Mouse (Mus musculus) layer of hippocampus, postnatal 25 days (tissue): ENCODE data around the gene Esd. TPM values are rescaled to one million over a fixed set of nuclear protein-coding genes. Genes with fewer than 3 reads are reported as not detected.

Experiments used
- DNase-seq, 2 experiments: peaks; one replicate each; pipeline ENCODE4 v3.0.0; 2022; ENCODE audit warnings: mixed read lengths in 2 of 2, low spot score in 1 of 2; ENCODE audit errors: extremely low spot score in 1 of 2
- total RNA-seq, 2 experiments: library from RNA; stranded (reverse); gene quantifications; 2 replicates each; pipeline ENCODE4 v1.2.3; 2021

Esd gene
- 10 to 100 TPM; 79.6 to 97.1 TPM for total RNA-seq

DNA sequence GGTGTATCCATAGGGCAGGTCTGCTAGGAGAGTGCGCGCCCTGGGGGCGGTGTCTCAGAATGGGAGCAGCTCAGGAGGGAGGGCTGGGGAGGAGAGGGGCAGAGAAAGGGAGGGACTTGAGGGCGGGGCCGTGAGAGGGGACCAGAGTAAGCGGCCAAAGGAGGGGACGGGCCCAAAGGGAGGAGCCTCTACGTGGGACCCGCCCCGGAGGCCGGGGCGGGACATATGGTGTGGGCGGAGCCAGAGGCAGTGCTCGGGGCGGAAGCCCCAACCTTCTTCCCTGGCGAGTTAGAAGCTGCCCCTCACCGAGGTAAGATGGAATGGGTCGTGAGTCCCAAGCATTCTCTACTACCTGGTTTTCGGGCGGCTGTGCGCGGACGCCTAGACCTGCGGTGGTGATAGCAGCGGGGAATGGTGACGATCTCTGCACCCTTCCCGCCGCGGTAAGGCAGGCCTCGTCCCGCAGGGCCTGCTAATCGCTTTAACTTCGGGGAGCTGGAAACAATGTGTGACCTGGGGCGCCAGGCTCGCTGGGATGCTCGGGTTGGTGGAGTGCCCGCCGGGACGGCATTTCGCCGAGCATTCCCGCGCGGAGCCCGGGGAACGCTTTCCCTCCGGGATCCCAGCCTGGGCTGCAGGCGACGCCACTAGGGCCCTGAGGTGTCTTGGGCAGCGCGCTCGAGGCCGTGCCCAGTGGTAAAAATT is at the start of gene Esd:
Gene Esd (plus strand): TSS at position 219 of the 705 bp plus-strand sequence.
- DNase-seq, result peak; percentile 63 to 65

GRCm38 (mm10) chr14:74684298-74684978 is 47.7 kb upstream of the Esd start:
- DNase-seq, result no peak

GRCm38 (mm10) chr14:74691963-74692362 is 40.1 kb upstream of the Esd start:
- no peak for DNase-seq

- no peak for DNase-seq
Observed at GRCm38 (mm10) chr14:74696766-74697165, 35.3 kb upstream of the Esd start.

DNA sequence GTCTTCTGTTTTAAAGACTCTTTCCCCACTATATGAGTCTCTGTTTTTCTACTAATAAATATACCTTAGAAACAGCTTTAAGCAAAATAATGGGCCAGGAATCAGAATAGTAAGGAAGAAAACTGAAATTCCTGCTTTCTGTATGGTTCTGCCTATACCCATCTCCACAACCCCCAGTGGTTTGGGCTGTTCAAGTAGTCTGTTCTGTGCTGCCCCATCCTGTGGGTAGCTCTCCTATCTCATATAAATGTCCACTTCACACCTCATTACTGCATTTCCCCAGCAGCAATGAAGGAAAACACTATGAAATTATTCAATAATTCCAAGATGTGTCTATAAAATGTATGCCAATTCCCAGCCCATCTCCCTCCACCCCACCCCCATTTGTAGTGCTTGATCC is 34.7 kb upstream of the Esd start:
- DNase-seq, result no peak

DNA sequence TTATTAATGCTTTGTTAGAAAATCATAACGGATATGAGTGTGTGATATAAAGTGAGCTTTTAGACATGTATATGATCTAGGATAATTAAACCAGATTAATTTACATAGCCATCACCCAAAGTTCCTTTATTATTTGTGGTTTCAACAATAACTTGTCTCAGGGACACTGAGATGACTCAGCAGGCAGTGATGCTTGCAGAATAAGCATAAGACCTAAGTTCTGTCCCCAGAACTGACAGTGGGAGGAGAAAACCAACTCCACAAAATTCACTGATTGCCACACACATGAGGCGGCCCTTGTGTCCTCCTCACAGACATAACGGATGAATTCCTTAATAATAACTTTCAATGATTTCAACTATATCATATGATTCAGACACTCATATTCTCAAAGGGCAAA is 32.9 kb upstream of the Esd start:
- no peak for DNase-seq

- DNase-seq, result no peak
Observed at GRCm38 (mm10) chr14:74703930-74704329, 28.2 kb upstream of the Esd start.

DNA sequence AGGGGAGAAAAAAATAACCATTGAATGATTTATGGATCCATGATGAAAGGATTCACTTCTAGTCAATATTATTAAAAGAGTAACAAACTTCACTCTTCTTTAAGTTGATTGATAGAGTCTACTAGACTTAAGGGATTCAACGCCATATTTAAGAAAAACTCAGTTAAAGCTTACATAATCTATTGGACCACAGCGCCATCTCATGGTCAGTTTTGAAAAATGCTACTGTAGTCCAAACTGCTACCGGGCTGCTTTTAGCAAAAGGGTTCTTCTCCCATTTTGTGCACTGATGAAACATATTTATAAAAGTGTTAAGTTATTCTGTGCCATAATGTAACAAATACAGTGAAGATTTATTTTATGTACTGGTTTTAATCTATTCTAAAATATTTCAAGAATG is 23.0 kb upstream of the Esd start:
- peak in 1 of 2 experiments; percentile 57 for DNase-seq

DNA sequence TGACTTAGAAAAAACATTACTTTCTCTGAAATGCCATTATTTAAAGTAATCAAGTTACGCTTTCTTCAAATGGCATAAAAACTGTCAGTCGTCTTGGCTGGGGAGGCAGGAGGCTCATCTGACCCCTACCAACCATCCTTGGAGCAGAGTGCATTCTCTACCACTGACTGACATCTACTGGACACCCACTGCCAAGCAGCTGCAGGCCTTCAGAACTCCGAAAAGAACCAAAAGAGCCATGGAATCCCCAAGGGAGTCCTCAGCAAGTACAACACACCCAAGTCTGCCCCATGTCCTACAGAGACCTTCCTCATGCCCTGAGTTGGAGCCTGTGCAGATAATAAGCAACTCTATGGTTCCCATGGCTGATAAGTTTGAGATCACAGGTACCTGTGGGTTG is 8.6 kb upstream of the Esd start:
- DNase-seq, result no peak

DNA sequence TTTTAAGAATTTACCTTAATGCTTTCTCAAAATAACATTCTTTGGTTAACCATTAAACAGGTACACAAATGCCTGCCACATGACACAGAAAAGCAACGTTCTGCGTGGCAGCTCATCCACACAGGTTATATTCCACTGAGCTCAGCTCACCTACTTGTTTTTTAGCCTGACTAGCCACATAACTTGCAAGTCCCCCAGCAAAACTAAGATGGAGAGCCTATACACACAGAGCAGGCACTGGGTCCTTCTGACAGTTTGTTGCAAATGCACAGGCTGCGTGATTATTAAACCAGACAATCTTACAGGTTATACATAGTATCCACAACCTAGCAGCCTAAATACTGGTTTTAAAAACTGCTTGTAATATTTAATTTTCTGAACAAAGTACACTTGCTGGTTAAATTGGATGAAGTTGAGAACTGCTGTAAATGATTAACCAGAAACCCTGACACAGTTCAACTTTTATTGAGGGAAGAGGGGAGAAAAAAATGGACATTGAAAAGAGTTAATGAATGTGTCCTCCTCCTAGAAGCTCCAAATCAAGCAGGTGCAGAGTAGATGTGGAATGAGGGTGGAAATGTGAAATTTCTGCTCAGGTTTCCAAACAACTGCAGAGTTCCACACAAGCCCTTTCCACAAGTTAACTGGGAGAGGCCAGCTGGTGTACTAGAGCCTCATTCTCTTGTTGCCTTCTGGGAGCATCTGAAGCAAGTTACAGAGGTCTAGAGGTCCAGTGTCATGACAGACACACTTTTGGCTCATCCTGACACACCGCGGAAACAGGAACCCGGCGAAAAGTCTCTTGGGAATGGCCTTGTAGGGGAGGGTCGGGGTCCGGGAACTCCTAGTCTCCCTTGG is 647 bp upstream of the Esd start:
- DNase-seq, result no peak

DNA sequence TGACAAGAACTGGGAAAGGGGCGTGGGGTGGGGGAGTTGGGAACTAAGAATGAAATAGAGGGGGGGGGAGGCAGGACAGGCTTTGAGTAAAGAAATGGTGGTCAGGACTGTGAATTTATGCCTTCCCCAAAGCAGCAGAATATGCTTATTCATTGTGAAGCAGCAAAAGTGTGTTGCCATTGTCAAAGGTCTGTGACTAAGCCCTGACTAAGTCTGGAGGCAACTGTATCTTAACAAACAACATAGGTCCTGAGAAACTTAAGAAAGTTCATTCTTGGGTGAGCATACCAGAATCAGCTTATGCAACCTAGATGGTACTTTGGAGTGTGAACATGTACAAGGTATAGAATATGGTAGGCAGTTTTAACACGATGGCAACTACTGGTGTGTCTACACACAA is 1.3 kb downstream of the Esd start:
- no peak for DNase-seq

GRCm38 (mm10) chr14:74735471-74735870 is 3.4 kb downstream of the Esd start:
- no peak for DNase-seq

DNA sequence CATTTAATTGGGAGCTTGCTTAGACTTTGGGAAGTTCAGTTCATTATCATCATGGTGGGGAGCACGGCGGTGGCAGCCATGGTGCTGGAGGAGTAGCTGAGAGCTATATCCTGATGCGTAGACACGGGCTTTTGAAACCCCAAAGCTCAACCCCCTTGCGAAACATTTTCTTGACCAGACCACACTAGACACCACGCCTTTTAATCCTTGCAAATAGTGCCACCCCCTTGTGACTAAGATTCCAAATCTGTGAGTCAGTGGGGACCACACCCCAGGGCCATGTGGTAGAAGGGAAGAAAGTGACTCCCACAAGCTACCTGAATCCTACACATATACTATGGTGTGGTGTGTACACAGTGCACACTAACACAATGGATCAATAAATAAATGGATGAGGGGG is 4.8 kb downstream of the Esd start:
- DNase-seq, result no peak

DNA sequence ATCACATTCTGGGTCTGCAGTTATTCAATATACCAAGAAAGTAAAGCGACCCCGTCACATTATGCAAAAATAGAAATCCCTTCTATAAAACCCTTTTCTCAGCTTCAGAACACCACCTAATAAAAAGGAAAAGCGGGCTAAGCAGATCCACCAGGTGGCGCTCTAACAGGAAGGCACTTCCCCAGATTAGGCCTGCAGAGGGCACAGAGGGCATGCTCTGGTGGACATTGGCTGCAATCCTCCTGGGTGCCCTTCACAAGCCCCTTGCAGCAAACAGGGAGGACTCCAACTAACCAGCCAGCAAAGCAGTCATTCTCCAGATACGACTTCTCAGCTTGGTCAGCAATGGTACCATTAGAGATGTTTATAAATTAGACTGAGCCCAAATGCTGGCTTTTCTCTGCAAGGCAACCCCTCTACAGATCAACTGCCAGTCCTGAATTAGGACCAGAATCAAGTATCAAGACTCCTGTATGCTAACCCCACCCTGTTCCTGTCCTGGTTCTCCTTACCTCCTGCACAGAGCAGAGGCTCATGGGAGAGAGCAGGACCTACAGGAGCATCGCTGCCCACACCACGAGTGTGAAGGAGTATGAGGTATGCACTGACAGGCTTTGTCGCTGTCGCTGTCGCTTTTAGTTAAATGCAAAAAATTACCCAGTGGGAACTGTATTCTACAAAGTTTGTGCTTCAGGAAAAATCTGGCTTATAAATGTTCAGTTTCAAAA is 32.3 kb downstream of the Esd start:
- DNase-seq, result peak; percentile 48 to 84

GRCm38 (mm10) chr14:74767892-74768291 is 35.8 kb downstream of the Esd start:
- no peak for DNase-seq

GRCm38 (mm10) chr14:74774046-74774619 is 42.0 kb downstream of the Esd start:
- DNase-seq, result no peak

DNA sequence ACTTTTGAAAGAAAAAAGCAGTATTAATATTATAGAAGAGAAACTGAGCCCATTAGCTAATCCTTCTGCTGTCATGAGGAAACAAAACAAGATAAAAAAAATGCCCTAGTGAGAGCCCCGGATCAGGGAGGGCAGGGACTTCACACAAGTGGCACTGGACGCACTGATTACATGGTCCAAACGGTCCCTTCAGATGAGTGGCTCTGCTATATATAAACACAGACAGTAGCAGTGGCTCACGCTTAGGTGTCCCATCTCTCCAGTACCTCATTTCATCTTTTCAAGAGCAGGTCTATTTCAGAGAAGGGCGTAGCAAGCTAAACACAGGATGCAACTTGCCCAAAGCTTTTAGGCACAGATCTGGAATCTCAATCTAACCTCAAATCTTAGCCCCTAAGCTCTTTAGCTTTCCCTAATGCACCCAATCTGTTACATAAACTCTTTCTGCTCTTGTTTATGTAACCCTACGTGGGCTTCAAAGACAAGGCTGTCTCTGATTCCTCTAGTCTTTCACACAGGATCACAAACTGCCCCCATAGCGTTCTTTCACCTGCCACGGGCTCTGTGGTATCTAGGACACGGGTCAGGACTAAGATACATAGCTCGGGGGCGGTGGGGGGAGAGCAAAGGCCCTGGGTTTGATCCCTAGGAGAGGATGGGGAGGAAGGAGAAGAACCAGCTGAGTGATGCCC is 52.3 kb downstream of the Esd start:
- no peak for DNase-seq

GRCm38 (mm10) chr14:74787717-74788116 is 55.6 kb downstream of the Esd start:
- DNase-seq, result no peak

- no peak for DNase-seq
Observed at GRCm38 (mm10) chr14:74788766-74789165, 56.7 kb downstream of the Esd start.

DNA sequence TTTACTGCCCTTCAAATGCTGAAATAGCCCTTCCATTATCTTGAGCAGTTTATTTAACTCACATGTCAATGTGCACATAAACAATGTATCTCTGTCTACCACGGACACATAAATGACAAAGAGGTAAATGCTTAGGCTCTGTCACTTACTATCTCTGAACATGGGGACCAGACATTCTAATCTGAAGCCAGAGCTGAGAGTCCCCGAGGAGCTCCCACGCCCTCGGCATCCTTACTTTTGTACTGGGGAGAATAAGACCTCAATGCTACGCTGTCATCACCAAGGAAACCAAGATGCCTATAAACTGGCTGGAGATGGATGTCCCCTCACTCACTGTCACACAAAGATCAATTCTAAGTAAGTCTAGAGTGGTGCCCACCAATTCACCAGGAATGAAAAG is 58.4 kb downstream of the Esd start:
- no peak for DNase-seq
